Mouse (Mus musculus) retina, postnatal 1 day (tissue): ENCODE results near the gene Slc16a13.

Experiments
- DNase-seq: peaks from one replicate; pipeline ENCODE4 v3.0.0-alpha.2; 2012

Gene Slc16a13

DNA sequence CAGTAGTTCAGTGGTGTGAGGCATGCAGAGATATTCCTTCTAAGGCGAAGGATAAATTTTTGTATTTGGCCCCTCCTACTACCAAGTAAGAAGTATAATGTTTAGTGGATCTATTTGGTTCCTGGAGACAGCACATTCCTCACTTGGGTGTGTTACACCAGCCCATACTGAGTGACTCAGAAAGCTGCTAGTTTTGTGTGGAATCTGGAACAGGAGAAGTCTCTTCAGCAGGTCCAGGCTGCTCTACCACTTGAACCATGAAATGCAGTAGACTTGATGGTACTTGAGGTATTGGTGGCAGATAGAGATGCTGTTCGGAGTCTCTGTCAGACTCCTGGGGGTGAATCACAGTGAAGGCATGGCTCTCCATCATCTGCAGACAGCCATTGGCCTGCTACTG lies 10.2 kb downstream of the Slc16a13 start:
- no peak for DNase-seq

DNA sequence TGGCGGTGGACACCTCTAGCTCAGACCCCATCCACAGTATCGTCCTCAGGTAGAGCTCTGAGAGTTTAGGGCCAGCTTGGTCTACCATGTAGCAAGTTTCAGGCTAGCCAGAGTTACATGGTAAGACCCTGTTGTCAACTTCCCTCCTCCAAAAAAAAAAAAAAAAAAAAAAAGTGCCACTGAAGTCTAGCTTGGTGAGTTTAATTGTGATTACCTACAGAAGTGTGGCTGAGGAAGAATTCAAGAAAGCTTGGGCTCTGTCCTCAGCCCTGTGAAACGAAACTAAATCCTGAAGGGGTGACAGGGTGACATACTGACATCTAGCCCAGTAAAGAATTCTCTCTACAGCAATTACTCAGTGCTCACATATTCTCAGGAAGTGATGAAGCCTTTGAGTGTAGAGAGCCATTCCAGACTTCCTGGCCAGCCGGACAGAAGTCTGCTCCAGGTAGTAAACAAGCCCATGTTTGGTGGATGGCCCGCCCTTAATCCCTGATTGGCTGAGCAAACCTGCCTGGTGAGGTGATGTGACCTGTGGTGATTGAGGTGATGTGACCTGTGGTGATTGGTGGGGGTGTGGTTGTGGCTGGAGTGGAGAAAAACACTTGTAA lies 12.0 kb downstream of the Slc16a13 start:
- DNase-seq = no peak

DNA sequence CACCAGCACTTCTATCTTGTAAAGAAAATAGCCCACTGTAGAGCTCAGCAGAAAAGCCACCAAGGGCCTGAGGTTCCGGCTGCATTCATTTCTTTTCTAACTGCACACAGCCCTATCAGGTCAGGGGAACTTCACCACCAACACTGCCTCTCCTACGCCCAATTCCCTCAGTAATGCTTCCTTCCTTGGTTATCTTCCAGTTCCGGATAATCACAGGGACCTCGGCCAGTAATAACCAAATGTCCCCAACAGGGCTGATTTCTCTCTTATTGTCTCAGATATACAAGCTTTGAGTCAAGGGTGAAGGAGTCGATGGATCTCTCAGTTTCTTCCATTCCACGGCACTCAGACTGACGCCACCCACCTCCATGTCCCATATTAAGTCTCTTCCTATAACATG lies 13.6 kb downstream of the Slc16a13 start:
- DNase-seq = no peak

DNA sequence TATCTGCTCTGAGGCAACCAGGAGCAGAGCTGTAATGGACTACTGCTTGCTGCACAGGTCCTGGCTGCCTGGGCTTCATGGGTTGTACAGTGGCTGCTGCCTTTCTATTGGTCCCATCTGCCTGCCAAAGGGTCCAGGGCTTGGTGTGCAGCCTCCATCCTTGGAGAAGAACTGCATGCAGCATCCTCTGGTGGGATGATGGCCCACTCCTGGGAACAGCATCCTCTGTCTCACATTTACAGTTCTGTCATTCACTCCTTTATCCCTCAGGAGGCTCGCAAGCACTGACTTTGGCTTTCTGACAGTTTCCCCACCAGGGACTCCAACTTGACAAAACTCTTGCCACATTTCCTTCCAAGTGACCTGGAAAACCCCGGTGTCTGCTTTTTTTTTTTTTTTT lies 14.1 kb downstream of the Slc16a13 start:
- no peak for DNase-seq

DNA sequence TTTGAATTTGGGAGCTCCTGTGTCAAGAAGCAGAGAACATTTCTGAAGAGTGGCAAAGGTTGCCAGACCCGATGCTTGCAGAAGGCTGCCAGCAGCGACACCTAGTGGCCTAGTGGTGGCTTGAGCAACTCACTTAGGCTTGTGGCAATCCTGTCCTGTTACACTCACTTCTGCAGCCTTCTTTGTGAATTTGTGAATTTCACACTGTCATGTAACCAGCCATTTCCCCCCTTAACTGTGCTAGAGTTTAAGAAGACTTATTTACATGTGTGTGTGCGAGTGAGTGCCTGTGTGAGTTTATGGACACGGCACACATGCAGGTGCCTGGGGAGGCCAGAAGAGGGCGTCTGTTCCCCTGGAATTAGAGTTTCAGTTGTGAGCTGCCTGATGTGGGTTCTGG lies 19.2 kb downstream of the Slc16a13 start:
- peak; percentile 80 for DNase-seq

DNA sequence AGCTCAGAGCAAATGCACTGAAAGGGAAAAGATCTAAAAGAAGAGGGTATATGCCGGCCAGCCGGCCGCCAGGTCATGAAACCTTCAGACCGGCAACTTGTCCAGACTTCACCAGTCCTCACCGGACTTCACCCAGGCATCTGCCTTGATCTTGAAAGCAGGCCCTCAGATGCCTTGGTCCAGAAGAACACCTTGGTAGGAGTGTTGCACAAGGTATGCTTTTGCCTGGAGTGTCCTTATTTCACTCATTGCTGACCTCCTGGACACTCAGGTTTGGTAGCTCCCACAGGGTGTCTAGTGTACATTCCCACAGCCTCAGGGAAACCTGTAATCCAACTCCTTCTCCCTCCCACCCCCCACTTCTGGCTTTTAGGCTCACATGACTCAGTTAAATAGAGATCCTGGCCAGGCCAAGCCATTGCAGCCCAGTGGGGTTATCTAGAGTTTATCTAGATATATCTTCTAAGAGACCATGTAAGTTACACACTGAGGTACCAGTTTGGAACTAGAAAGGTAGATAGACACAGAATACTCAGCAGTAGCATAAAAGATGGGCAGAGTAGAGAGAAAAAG lies 20.7 kb downstream of the Slc16a13 start:
- DNase-seq = no peak

DNA sequence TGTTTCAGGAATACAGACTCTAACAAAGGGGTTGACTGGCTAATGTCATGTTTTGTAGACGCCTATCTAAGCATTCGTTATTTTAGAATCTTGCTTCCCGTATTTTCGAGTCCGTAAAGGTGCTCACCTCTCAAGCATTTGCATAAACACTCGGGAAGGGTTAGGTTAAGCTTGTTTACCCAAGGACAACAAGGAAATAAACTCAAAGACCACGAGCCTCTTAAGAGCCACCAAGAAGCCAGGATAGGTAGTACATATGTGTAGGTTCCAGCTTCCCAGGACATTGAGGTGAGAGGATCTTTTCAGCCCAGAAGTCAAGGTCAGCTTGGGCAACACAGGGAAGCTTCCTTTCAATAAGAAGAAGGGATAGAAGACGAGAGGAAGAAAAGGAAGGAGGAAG lies 21.8 kb downstream of the Slc16a13 start:
- DNase-seq = no peak

DNA sequence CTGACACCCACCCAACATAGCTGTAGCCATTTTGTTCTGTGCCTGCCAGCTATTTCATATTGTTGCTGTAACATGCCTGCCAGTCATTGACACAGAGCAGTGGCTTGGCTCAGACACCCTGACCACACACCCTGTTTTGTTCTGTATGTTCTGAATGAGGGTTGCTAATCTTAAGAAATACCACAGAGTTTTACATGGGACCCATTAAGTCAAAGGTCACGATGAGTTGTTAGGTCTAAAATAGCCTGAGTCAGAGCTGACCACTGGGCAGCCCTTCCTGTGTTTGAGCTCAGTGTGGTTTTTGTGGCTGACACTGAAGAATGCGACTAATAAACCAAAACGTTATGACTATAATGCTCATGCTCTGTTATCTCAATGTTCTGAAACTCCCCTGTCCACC lies 22.5 kb downstream of the Slc16a13 start:
- no peak for DNase-seq

DNA sequence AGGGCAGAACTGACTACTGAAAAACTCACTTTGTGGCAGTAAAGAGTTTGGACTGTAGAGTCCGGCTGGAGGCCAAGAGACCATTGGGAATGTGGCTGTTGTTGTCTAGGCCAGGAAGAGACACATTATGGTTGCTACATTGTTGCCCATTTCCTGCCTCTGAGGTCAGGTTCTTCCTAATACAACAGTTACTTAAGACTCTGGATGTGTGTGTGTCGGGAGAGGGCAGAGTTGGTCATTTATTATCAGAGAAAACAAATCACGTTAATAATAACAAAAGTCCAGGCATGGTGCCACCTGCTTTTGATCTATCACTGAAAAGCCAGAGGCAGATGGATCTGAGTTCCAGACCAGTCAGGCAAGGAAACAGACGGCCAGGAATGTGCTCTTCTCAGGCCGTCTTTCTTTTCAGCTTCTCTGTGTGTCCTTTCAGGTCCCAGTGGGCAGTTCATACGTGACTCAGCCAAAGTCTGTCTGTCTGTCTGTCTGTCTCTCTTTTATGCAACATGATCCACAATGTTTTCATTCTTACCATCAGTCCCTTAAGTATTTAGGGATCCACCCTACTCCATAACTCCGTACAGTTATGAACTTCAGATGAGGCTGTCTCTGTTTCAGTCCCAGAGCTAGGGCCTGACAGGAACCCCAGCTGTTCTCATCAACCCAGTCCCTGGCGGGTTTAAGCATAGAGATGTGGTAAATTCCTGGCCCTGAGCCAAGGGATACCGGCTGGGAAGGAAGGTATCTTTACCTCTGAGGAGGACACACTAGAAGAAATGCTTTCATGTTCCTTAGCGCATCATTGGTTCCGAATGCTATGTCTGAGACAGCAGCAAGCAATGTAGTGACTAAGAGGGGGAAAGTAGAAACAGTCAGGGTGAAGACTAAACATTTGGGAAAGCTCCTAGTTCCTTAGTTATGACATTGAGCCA lies 27.2 kb downstream of the Slc16a13 start:
- no peak for DNase-seq

DNA sequence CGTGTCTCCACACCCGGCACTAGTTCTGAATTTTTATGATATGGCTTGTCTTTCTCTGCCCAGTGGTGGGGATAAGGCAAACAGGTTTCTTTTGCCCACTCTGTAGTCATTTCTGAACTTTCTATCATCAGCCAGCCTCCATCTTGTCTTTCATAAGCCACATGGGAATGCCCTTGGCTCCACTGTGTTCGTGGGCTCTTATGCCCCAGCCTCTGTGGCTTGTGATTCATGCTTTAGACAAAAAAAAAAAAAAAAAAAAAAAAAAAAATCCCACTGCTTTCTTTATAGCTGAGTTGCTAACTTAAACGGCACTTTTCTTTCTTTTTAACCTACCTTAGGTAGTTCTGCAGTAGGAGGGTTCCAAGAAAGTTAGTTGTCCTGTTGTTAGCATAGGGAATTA lies 28.7 kb downstream of the Slc16a13 start:
- DNase-seq = no peak

DNA sequence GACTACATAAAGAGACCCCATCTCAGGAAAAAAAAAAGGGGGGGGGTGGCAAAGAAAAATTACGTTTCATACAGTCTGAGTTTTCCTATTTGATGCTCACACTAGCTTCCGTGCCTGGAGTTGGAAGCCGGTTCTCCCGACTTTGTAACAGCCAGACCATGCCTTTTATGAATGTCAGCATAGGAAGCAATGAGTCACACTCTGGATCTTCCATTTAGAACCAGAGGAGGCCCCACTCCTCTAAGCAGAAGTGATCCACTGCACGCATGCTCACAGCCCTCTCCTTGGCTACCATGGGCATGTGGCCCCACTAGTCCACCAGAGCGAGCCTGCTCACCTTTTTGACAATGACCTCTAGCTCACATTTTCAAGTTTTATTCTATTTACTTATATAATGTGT lies 29.7 kb downstream of the Slc16a13 start:
- DNase-seq = no peak

DNA sequence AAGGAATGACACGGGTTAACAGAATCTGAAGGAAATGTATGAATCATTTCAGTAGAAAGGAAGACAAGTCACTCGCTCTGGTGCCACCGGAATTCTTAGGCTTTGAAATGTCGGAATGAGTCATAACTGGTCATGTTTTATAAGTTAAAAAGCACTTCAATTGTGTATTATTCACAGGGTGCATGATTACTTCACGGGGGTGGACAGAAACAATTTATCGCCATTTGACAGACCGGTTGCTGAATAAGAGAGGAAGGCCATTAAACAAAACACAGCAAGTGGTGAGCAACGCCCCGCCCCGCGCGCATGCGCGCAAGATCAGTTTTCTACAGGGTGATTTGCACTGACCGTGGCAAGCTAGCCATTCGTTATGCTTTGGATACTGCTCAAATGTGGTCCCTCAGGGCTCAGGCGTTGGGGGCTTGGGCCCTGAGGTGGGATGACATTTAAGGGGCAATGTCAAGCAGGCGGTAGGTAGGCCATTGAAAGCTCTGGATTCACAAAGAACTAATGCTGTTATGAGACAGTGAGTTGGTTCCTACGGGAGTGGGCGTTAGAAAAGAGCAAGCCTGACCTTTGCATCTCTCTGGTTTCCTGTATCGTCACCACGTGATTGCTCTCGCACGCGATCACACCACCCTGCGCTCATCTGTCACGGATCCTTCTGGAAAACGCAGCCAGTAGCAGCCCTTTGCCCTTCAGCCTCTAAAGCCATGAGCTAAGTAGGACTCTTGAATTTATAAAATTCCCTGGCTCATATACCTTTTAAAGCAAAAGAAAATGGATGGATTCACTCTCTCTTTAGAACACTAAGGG lies 31.3 kb downstream of the Slc16a13 start:
- no peak for DNase-seq

DNA sequence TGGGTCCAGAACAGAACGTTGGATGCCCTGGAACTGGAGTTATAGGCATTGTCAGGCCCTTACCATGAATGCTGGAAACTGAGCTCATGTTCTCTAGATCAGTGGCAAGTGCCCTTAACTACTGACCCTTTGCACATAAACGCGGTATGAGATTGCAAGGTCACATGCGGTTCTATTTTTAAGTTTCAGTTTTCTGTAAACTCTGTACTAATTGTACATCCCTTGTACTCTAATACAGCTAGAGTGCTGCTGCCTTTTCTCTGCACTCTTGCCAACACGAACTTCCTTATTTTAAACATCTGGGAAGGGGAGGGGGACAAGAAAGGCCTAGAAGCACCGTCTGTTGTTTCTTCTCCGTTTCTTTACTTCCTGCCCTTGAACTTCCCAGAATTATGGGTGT lies 35.7 kb downstream of the Slc16a13 start:
- no peak for DNase-seq

DNA sequence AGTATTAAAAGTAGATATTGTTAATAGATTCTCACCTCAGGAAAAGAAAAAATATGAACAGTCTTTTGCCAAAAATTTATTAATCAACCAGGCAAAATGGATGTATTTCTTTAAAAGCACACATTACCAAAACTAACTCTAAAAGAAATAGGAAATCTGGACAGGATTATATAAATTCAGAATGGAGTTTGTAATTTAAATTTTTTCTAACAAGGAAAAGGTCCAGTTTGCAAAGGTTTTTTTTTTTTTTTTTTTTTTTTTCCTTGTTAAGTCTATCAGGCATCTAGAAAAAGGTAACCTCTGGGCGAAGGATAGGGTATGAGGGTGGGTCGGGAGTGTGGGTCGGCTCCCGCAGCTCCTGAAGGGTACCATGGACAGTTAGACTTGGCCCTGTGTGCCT lies 40.4 kb downstream of the Slc16a13 start:
- DNase-seq = no peak

DNA sequence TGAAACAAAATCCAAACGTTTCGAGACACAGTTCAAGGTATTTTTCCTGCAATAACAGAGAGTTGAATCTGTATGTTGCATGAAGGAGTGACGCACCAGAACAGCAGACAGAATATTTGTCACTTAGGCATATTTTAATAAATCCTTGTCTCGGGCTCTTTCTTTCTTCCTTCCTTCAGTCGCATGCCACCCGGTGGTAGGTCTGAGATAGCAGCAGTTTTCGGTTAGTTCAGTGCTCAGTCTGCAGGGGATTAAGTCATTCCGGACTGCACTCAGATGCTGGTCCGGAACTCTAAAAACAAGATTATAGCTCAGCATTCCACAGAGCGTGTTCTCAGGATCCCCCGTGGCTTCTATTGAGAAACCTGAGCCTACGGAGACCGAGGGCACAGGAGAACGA lies 41.5 kb downstream of the Slc16a13 start:
- peak; percentile 71 for DNase-seq

DNA sequence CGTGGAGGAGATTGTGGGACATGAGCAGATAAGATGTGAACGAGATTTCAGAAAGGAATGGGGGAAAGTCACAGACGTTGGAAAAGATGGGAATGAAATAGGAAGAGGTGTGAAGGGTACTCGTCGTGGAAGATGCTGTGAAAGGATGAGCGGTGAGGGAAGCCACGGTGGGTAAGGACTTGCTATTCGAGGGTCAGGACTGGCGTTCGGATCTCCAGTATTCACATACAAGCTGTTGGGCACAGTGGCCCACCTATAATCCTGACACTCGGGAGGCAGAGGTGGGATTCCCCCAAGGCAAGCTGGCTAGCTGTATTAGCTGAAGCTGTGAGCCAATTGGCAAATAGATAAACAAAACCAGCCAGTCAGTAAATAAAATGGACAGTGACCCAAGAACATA lies 42.1 kb downstream of the Slc16a13 start:
- no peak for DNase-seq

DNA sequence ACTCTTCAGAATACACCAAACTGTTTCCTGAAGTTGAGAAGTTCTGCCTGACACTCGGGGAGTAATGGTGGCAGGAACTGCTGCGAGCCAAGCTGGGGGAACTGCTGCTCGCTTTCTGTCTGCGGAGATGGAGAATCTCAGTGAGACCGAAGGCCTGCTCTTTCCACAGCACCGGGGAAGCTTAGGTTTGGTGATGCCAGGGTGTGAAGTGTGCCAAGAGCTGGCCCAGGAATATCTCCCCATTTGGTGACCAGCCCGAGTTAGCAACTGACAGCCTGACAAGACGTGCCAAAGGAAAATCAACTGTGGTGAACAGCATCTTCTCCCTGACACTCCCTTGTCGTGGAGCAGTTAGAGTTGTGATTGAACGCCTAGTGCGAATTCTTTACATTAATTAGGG lies 42.6 kb downstream of the Slc16a13 start:
- no peak for DNase-seq

DNA sequence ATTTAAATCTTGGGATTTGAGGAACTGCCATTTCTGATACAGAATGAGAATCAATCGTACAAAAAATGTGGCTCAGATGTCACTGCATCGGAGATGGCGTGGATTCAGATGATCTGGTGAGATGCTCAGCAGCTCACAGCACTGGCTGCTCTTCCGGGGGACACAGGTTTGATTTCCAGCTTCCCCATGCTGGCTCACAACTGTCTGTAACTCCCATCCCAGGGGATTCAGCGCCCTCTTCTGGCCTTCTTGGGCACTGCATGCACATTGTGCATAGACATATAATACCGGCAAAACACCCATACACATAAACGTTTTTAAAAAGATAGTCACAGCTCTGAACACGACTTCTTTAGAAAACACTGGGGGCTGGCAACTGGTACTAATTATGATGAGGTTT lies 43.2 kb downstream of the Slc16a13 start:
- DNase-seq = peak; percentile 3

DNA sequence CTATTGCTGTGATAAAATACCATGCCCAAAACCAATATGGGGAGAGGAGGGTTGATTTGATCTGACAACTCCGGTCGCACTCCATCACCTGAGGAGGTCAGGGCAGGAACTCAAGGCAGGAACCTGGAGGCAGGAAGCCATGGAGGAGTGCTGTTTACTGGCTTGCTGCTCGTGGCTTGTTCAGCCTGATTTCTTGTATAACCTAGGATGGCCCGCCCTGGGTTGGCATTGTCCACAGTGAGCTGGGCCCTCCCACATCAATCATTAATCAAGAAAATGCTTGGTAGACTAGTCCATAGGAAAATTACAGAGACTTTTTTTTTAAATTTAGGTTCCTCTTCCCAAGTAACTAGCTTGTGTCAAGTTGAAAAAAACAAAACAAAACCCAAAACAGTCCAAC lies 46.4 kb downstream of the Slc16a13 start:
- no peak for DNase-seq

DNA sequence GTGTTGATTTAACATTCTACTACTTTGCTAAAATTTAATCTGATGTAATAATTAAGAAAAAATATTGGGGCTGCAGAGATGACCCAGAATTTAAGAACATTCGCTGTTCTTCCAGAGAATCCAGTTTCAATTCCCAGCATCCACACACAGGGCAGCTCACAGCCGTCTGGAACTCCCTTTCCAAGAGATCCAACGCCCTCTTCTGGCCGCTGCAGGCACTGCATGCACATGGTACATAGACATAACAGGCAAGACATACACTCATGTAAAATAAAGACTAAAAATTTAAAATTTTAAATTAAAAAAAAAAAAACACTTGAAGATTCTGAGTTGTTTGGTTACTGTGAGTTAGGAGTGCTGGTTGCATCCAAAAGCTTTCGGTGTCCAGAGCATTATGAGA lies 48.6 kb downstream of the Slc16a13 start:
- DNase-seq = peak; percentile 3

DNA sequence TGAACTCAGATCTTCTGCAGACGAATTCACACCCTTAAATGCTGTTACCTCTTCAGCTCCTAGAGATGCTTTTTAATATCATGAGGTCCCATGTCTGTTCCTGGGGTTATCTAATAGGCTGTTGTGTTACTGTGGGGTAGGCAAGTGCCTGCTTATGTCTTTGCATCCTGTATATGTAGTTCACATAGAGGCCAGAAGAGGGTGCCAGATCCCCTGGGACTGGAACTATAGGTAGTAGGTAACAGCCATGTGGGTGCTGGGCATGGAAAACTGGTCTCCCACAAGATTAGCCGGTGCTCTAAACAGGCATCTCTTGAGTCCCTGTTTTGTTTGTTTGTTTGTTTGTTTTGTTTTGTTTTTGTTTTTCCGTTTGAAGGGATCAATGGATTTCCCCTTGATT lies 49.0 kb downstream of the Slc16a13 start:
- peak; percentile 52 for DNase-seq

DNA sequence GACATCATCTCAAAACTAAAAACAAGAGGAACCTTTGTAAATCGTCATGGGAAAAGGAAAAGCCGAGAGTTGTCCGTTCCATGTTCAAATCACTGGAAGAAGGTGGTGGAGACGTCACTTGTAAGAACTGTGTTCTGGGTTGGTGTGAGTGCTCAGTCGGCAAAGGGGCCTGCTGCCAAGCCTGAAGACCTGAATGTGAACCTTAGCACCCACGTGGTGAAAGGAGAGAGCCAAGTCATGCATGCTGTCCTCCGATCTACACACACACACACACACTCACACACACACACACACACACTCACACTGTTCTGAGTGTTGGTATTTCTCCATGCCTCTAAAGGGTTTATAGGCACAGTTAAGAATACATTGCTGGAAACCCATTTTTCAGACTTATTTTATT lies 49.7 kb downstream of the Slc16a13 start:
- DNase-seq = no peak

DNA sequence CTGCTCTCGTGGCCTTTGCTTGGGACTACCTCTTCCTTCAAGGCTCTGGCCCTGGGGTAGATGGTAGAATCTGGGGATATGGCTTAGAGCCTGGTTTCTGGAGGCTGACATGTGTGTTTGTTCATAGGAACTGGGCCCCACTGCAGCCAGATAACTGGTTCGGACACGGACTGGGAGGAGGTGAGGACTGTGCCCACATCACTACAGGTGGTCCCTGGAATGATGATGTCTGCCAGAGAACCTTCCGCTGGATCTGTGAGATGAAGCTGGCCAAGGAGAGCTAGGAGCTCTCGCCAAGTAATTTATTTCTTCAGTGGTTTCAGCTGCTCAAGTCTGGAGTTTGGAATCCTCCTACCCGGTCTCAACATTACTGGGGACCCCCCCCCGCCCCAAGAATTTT lies 50.6 kb downstream of the Slc16a13 start:
- DNase-seq = no peak
